ENCODE assay signal across 17 mouse cellular contexts in the genomic region with DNA sequence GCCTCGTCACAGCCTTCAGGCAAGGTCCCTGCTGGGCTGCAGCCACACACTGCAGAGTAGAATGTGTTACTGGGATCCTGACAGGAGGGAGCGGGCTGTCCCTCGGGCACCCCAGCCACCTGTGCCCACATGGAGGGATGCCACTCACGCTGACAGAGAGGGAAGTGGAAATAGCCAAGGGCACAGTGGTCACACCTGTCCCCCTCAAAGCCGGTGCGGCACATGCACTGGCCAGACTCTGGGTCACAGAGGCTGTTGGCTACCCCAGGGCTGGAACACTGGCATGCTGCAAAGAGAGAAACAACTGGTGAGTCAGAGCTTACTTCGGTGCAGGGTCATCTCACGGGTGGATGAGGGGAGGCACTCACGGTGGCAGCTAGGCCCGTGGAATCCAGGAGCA. TPM values are rescaled to one million over a fixed set of nuclear protein-coding genes. Genes with fewer than 3 reads are reported as not detected.
DNase-seq lines count a peak whose midpoint lies in the region; ATAC-seq and TF ChIP-seq lines count a peak whose summit lies in the region.
"Had no signal": no experiment of that assay in that cellular context is flagged by ENCODE, and none has a peak within 500 bp of the region (broad histone marks: within the 10 kb centered on the region; RNA-seq: fewer than 3 reads in every experiment).

No protein-coding gene starts in this region.

- WGBS in neural tube, embryonic 13.5 days: 84% methylated on average over 10 of the region's 10 CpGs
- WGBS in midbrain, postnatal 0 days: 90% methylated on average over 10 of the region's 10 CpGs

- no peak overlapping the region for H3K4me3 ChIP-seq in gastrocnemius, adult 2 months
- no peak overlapping the region for H3K4me3 ChIP-seq in neural tube, embryonic 13.5 days
- H3K4me3 ChIP-seq in midbrain, postnatal 0 days (ENCODE audit: low read depth, low read length): no peak overlapping the region
- H3K4me3 ChIP-seq: embryonic facial prominence, embryonic 10.5 days; heart, embryonic 13.5 days; hindbrain, embryonic 12.5 days had no signal

- no peak for ATAC-seq in neural tube, embryonic 13.5 days (ENCODE audit: low read depth)
- ATAC-seq in midbrain, postnatal 0 days (ENCODE audit: low FRiP score): no peak
- ATAC-seq: forebrain, embryonic 14.5 days; hindbrain, postnatal 0 days had no signal

- intact Hi-C loops in gastrocnemius, adult 2 months (cut with DNase I): no loop called here

- no peak for TF ChIP-seq CTCF in gastrocnemius, adult 2 months (IDR thresholded peaks at IDR 0.05)
- no peak for TF ChIP-seq CTCF in midbrain, postnatal 0 days (IDR thresholded peaks at IDR 0.05)

- no peak overlapping the region for H3K4me2 ChIP-seq in neural tube, embryonic 13.5 days
- no peak overlapping the region for H3K4me2 ChIP-seq in midbrain, postnatal 0 days (ENCODE audit: low read depth, low read length, poor library complexity, severe bottlenecking)
- H3K4me2 ChIP-seq: heart, embryonic 13.5 days; hindbrain, embryonic 12.5 days had no signal

- H3K36me3 ChIP-seq in neural tube, embryonic 13.5 days: no peaks in the 10 kb centered on the region
- H3K36me3 ChIP-seq in midbrain, postnatal 0 days (ENCODE audit: insufficient read depth, low read length): no peaks in the 10 kb centered on the region
- H3K36me3 ChIP-seq: hindbrain, embryonic 12.5 days had no signal

- no peaks in the 10 kb centered on the region for H3K9me3 ChIP-seq in neural tube, embryonic 13.5 days
- H3K9me3 ChIP-seq in midbrain, postnatal 0 days (ENCODE audit: low read length): no peaks in the 10 kb centered on the region
- H3K9me3 ChIP-seq: embryonic facial prominence, embryonic 10.5 days; heart, embryonic 13.5 days; hindbrain, embryonic 12.5 days had no signal

- no peaks in the 10 kb centered on the region for H3K27me3 ChIP-seq in neural tube, embryonic 13.5 days
- no peaks in the 10 kb centered on the region for H3K27me3 ChIP-seq in midbrain, postnatal 0 days (ENCODE audit: insufficient read depth, low read length)
- H3K27me3 ChIP-seq: heart, embryonic 13.5 days; hindbrain, embryonic 12.5 days had no signal

- peaks cover 46% of the 10 kb centered on the region for H3K4me1 ChIP-seq in neural tube, embryonic 13.5 days (replicated peaks)
- no peaks in the 10 kb centered on the region for H3K4me1 ChIP-seq in midbrain, postnatal 0 days (ENCODE audit: insufficient read depth, low read length)

- peak; percentile 33 for DNase-seq in adrenal gland, postnatal 25 days
- DNase-seq in adrenal gland, adult 18-20 months (ENCODE audit: low spot score in 2 of 2): no peak
- DNase-seq in gastrocnemius, adult 2 months: peak; percentile 57
- DNase-seq in gastrocnemius, postnatal 10 days: no peak
- no peak for DNase-seq in neural tube, embryonic 10.5 days (ENCODE audit: extremely low spot score, low spot score)
- no peak for DNase-seq in midbrain, postnatal 0 days (ENCODE audit: low spot score)
- DNase-seq: cerebellum, adult 2 months; heart, adult 11 months; heart, postnatal 36 days; kidney, adult 11 months; kidney, adult 9 months had no signal

- H3K27ac ChIP-seq in gastrocnemius, adult 2 months: no peak overlapping the region
- no peak overlapping the region for H3K27ac ChIP-seq in neural tube, embryonic 13.5 days (replicated peaks)
- no peak overlapping the region for H3K27ac ChIP-seq in midbrain, postnatal 0 days (ENCODE audit: low read depth, low read length)
- H3K27ac ChIP-seq: embryonic facial prominence, embryonic 10.5 days; heart, embryonic 13.5 days; hindbrain, embryonic 12.5 days; hindbrain, postnatal 0 days had no signal

- 0 out of 2 replicates have a peak overlapping the region, but pooled peaks have one; percentile 22 for H3K9ac ChIP-seq in neural tube, embryonic 13.5 days
- H3K9ac ChIP-seq in midbrain, postnatal 0 days (replicated peaks; ENCODE audit: low read length, poor library complexity, severe bottlenecking): no peak overlapping the region
- H3K9ac ChIP-seq: heart, embryonic 13.5 days; hindbrain, embryonic 12.5 days had no signal

RNA-seq across cellular contexts. Expression of a gene that starts 26.9 kb away (rescaled TPM):
- total RNA-seq in adrenal gland, postnatal 25 days (2021): 29.3 and 38.0 TPM in 2 replicates
- total RNA-seq in adrenal gland, adult 18-20 months (2021): 10 to 100 TPM; 31.5 to 61.3 TPM
- total RNA-seq in gastrocnemius, adult 2 months (2021): 10 to 100 TPM; 10.5 to 14.8 TPM
- total RNA-seq in gastrocnemius, postnatal 10 days (2021): 10 to 100 TPM; 22.5 to 25.9 TPM
- 2.0 and 2.4 TPM in 2 replicates for polyA plus RNA-seq in neural tube, embryonic 13.5 days (2015; fragmentation: Nextera tagmentation; extraction: Ambion mirVana)
- 5.9 and 8.9 TPM in 2 replicates for total RNA-seq in midbrain, postnatal 0 days (2014; rRNA removed)
- 1.8 and 1.9 TPM in 2 replicates for polyA plus RNA-seq in midbrain, postnatal 0 days (2015; fragmentation: Nextera tagmentation; extraction: Ambion mirVana)

RNA-seq across cellular contexts. Expression of a gene that starts 27.5 kb away (rescaled TPM):
- 132 and 145 TPM in 2 replicates for total RNA-seq in adrenal gland, postnatal 25 days (2021)
- 100 to 1,000 TPM; 179 to 198 TPM for total RNA-seq in adrenal gland, adult 18-20 months (2021)
- 100 to 1,000 TPM in 1 of 2 experiments, 10 to 100 TPM in 1; 99.5 to 121 TPM for total RNA-seq in gastrocnemius, adult 2 months (2021)
- total RNA-seq in gastrocnemius, postnatal 10 days (2021): 100 to 1,000 TPM in 1 of 2 experiments, 10 to 100 TPM in 1; 97.8 to 108 TPM
- 190 and 208 TPM in 2 replicates for polyA plus RNA-seq in neural tube, embryonic 13.5 days (2015; fragmentation: Nextera tagmentation; extraction: Ambion mirVana)
- 98.2 and 105 TPM in 2 replicates for total RNA-seq in midbrain, postnatal 0 days (2014; rRNA removed)
- 222 and 224 TPM in 2 replicates for polyA plus RNA-seq in midbrain, postnatal 0 days (2015; fragmentation: Nextera tagmentation; extraction: Ambion mirVana)

RNA-seq across cellular contexts. Expression of a gene that starts 58.4 kb away (rescaled TPM):
- total RNA-seq in adrenal gland, postnatal 25 days (2021): 728 and 789 TPM in 2 replicates
- 100 to 1,000 TPM; 777 to 810 TPM for total RNA-seq in adrenal gland, adult 18-20 months (2021)
- total RNA-seq in gastrocnemius, adult 2 months (2021): 100 to 1,000 TPM; 359 to 473 TPM
- total RNA-seq in gastrocnemius, postnatal 10 days (2021): 100 to 1,000 TPM; 545 to 616 TPM
- 362 and 435 TPM in 2 replicates for polyA plus RNA-seq in neural tube, embryonic 13.5 days (2015; fragmentation: Nextera tagmentation; extraction: Ambion mirVana)
- total RNA-seq in midbrain, postnatal 0 days (2014; rRNA removed): 574 and 749 TPM in 2 replicates
- polyA plus RNA-seq in midbrain, postnatal 0 days (2015; fragmentation: Nextera tagmentation; extraction: Ambion mirVana): 388 and 422 TPM in 2 replicates

Comparison
In these comparisons a context has a peak if more than half of its experiments do, and no peak if none do; other contexts are left out.
1. DNase-seq: peak in adrenal gland, postnatal 25 days (single experiment) and gastrocnemius, adult 2 months (single experiment); none in adrenal gland, adult 18-20 months (0 of 2), gastrocnemius, postnatal 10 days (single experiment), neural tube, embryonic 10.5 days (single experiment) and midbrain, postnatal 0 days (single experiment).